Mouse (Mus musculus): ENCODE data around the gene Sh3bp1.
A peak's percentile ranks its signal among the peaks of the same experiment; 100 is the strongest.

GRCm38 (mm10) chr15:78942663-78943062 is 43.1 kb downstream of the Sh3bp1 start:
- TF ChIP-seq POLR2A (IDR thresholded peaks at IDR 0.05; ENCODE audit: borderline replicate concordance, insufficient read depth, low read length) (peak; percentile 46; the same call in 1 of the 2 replicates), CTCF (IDR thresholded peaks at IDR 0.05; ENCODE audit: borderline replicate concordance, insufficient read depth, low read depth, low read length) (peak; percentile 76; the same call in 1 of the 2 replicates)

Measured in cerebellum, adult 2 months (tissue).